Mouse (Mus musculus): ENCODE results near the gene Fn3k. TPM values are rescaled to one million over a fixed set of nuclear protein-coding genes. Genes with fewer than 3 reads are reported as not detected.

Gene Fn3k
- 0.36 and 0.45 TPM in 2 replicates for total RNA-seq (2015)
- total RNA-seq (2017) = 0.18 and 1.1 TPM in 2 replicates

DNA sequence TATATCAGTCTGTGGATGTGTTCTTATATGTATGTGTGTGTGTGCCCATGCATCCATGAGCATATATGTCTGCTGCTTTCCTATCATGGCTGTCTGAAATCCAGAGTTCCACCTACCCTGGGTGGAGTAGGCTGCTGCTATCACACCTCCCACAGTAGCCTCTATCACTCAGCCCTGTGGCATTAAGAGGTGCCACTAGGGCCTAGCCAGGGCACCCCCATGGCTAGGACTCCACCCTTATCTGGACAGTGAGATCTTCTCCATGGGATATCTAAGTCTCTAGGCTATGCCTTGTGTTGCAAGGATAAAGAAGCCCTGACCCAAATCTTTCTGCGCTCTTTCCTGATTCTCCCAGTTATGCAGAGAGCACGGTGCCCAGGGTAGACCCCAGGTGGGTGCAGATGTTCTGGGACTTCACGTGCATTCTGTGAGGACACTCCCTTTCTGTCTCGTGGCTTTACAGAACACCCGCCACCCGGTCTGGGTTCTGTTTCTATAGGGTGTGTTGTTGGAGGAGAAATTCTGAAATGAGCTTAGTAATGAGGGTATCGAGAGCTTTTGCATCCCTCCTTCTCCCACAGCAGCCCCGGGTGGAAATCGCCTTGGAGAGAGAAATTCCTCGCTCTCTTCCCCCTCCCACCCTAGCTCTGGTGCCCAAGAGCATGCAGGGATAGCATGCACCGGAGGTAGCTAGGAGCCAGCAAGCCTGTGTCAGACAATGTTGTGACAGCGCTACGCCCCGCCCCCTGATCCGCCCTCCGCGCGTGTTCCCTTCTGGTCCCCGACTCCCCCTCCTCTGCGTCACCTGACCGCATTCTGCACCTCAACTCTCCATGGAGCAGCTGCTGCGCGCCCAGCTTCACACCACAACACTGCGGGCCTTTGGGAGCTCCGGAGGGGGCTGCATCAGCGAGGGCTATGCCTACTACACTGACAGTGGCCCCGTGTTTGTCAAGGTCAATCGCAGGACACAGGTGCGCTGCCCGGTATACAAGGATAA lies at the start of gene Fn3k:
Gene Fn3k, plus strand, starts transcription at position 758 of the 1,000 bp plus-strand sequence.
- peak; percentile 94 for ATAC-seq (ENCODE audit: poor library complexity, severe bottlenecking)

DNA sequence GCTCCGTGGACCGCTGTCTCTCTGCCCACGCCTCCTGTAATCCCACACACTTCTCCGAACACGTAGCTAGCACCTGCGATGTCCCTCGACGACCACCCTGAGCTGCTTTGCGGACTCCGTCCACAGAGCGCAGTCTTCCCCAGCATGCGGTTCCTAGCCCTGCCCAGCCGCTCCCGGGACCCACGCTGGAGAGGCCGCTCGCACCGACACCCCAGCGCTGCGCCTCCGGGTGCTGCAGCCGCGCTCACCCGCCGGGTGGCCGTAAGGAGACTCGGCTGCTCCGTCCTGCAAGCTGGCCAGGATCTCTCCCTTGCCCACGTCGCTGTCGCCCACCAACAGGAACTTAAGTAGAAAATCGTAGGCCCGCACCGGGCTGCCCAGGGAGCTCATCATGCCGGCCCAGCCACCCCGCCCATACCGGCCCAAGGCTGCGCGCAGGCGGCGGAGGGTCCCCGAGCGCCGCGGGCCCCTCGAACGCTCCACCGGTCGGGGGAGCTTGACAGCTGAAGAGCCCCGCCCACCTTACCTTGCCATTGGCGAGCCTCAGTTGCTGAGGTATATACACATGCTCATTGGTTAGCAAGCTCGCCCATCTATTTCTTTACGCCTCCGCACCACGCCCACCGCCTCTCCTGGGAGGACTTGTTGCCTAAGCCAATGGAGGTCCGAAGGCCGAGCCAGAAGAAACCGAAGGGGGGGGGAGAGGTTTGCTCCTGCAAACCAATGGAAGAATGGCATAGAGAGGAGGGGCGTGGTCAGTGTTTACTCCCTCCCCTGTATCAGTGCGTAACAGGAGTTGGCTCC lies 46.8 kb upstream of the Fn3k start, which contains the start of gene Rab40b:
Gene Rab40b, minus strand, starts transcription at position 502 of the 804 bp plus-strand sequence.
- peak; percentile 79 for ATAC-seq (ENCODE audit: poor library complexity, severe bottlenecking)

DNA sequence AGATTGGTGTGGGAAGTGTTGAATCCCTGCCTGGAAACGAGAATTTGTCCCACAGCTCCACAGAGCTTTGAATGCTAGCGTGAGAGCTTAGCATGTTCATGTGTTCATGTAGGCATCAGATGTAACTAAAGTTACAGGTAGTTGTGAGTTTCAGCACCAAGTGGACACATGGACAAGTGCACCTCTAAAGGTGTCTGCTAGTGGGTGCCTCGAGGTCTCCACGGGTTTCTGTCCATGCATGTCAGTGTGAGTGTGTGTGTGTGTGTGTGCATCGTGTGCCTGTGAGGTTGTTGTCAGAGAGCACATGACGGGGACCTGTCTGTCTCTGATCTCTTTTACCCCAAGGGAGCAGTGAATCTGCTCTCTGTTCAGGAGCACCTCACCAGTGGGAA lies 46.2 kb upstream of the Fn3k start:
- ATAC-seq (ENCODE audit: poor library complexity, severe bottlenecking) = no peak

DNA sequence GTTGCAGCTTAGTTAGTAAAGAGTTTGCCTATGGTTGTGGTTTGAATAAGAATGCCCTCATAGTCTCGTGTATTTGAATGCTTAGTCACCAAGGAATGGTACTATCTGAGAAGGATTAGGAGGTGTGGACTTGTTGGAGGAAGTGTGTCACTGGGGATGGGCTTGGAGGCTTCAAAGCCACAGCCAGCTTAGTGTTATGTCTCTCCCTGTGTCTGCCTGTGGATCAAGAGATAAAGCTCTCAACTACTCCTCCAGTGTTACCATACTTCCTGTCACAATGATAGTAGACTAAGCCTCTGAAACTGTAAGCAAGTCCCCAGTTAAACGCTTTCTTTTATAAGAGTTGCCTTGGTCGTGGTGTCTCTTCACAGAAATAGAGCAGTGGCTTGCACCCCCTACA lies 43.9 kb upstream of the Fn3k start:
- no peak for ATAC-seq (ENCODE audit: poor library complexity, severe bottlenecking)

DNA sequence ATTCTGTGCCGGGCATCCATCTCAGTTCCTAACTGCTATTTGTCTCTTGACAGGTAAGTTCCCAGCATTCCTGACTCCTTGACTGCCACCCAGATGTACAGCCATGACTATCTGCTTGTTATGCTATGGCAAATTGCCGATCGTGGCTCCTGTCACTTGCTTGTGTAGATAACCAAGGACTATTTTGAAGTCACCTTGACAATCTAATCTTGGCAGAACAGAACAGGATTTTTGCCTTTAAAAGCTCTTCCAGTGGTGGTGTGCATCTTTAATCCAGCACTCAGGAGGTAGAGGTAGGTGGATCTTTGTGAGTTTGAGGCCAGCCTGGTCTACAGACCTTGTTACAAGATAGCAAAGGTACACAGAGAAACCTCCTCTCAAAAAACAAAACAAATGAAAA lies 42.3 kb upstream of the Fn3k start:
- ATAC-seq (ENCODE audit: poor library complexity, severe bottlenecking) = no peak

DNA sequence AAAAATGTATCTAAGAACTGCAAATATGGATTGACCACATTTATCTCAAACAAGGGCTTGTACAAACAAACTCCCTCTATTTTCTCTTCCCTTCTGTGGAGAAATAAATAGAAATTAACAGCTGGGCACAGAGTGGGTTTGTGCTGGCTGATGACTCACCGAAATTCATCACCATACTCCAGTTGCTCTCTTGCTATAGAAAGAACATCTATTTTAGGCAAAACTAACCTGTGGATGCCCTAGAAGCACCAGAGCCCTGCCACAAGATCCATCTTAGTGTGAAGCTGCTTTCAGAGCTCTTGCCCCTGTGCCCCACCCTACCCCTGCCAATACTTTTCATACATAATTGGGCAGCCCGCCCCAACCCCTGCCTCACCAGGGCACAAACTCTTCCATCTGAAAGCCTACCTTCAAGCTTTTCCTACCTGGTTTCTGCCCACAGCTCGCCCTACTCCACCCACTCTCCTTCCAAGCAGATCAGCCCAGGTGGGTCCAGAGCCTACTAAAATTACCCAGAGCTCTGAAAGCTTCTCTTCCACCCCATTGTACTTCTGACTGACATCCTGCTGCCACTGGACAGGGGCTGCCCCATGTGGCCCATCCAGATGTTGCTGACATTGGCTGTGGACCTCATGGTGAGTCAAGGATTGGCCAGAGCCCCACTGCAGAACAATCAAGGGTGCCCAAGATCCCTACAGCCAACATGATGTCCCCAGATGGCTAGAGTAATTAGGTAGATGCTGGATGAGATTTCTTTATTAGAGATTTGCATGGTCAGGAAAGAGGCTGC lies 27.2 kb upstream of the Fn3k start:
- no peak; the same call in 1 of the 2 replicates for ATAC-seq (ENCODE audit: poor library complexity, severe bottlenecking)

DNA sequence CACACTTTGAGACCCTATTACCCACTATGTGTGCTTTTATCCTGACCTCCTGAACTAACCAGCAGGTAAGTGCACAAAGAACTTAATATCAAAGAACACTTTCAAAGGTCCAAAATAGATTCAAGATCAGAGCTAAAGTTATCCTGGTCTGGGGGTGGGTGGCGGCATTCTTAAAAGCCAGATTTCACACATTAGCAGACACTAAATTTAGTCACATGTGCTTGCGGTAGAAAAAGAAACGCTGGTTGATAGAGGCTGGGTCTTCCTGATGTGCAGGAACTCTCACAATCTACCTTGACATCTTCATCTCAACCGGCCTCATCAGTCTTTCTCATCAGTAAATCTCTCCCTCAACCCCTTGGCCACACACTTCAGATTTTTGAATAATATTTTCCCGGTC lies 20.0 kb upstream of the Fn3k start:
- ATAC-seq (ENCODE audit: poor library complexity, severe bottlenecking) = no peak

DNA sequence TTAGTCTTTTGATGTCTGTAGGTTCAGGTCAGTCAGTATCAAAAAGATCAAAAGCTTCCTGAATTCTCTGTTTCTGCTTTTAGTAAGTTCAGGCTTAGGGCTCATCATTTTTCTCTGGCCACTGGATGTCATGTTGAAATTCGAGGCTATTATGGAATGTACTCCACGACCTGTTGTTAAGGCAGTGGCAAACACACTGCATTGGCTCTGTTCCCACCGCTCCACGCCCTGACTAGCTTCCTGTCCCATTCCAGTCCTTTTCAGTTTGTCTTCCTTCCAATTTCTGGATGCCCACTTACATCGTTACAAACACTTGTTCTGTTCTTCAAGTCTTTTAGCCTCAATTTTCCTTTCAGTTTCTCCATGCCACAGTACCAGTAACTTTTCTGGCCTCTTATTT lies 19.4 kb upstream of the Fn3k start:
- no peak for ATAC-seq (ENCODE audit: poor library complexity, severe bottlenecking)

DNA sequence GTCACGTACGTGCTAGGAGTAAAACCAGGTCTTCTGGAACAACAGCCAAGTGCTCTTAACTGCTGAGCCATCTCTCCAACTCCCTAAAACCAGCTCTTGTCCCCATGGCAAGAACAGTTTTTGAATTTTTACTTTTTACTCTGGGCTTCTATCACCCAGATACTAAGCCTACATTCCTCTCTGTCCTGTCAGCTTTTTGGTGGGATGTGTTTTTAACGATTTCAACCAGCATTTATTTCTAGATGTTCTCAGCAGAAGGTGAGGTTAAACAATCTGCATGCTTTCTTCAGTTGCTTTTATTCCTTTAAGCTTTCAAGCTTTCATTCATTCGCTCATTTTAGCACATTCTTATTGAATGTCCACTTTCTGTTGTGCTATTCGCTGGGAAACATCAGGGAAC lies 16.7 kb upstream of the Fn3k start:
- ATAC-seq (ENCODE audit: poor library complexity, severe bottlenecking) = no peak

DNA sequence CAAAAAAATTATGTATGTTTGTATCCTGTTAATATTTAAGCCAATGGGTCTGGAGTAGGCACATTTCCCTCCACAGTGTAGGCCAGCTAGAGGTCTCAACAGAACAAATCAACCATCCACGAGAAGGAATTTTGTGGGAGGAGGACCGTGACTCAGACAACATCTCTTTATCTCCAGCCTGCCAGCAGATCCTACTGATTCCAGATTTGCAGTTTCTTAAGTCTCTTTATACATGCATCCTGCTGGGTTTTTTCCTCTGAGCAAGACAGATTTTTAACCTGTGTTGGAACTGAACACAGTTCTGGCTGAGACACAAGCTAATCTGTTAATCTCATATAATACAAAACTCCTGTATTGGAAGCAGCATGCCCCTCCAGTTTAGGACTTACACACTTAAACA lies 15.8 kb upstream of the Fn3k start:
- no peak for ATAC-seq (ENCODE audit: poor library complexity, severe bottlenecking)

DNA sequence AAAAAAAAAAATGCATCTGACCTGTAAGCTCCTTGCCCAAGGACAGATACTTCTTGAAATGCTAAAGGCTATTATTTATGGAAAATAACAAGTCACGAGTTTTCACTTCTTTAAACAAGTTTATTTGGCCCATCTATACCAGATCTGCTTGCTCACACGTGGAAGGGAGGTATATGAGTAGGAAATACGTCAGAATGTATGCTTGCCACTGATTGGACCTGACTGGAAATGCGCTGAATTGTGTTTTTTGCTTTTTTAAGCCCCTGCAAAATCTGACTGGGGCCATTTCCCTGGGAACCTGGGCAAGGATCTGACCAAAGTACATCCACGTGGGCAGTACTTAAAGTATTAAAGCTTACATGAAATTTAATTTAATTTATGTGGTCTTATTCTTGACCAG lies 14.3 kb upstream of the Fn3k start:
- ATAC-seq (ENCODE audit: poor library complexity, severe bottlenecking) = no peak

DNA sequence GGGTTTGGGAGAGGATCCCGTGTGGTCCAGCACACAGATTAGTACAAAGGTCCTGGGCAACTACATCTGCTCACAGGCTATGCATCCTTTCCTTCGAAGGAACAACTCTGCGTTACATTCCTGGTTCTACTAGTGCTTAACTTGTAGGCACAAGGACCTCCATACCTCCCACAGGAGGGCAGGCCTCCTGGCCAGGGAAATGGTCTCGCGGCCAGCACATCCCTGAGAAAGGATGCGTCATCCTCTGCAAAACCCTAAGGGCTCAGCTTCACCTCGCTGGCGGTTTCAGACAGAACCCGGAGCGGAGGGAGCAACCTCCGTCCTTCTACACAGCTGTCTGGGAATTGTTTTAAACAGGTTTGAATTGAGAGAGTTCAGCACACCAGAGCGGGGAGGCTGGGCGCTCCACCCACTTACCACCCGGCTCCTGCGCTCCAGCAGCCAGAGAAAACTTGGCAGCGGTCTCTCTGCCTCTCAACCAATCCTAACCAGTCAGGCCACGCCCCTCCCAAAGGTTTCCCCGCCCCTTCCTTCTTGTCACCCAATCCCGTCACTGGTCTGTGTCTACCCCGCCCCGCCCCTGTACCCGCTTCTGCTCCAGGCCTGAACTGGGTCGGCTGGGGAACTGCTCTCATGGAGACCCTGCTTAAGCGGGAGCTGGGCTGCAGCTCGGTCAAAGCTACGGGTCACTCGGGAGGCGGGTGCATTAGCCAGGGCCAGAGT lies 13.7 kb upstream of the Fn3k start, which contains the start of gene Fn3krp:
Gene Fn3krp, plus strand, starts transcription at position 572 of the 723 bp plus-strand sequence.
- peak; percentile 96 for ATAC-seq (ENCODE audit: poor library complexity, severe bottlenecking)

DNA sequence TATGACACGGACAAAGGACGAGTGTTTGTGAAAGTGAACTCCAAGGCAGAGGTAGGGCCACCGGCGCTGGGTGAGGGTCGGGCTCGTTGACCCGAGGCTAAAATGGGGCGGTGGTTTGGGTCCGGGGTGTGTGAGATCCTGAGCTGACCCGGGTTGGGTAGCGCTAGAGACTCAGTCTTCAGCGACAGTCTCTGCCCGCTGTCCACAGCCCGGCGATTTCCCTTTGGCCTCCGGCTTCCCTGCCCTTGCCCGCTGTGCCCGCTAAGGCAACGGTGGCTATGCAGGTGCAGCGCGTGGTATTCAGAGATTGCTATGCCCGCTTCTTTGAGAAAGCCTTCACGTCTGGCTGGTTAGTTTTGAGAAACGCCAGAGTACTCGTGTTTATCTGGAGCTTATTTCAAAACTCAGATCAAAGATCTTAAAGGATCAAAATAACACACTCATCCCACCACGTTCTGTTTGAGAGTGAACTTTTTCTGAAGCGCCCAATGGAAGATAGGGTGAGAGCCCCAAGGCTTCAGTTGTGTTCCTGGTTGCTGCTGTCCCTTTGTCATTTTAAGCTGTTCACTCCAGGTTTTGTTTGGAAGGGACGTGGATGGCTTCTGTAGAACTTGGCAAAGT lies 13.1 kb upstream of the Fn3k start:
- ATAC-seq (ENCODE audit: poor library complexity, severe bottlenecking) = peak; percentile 64

DNA sequence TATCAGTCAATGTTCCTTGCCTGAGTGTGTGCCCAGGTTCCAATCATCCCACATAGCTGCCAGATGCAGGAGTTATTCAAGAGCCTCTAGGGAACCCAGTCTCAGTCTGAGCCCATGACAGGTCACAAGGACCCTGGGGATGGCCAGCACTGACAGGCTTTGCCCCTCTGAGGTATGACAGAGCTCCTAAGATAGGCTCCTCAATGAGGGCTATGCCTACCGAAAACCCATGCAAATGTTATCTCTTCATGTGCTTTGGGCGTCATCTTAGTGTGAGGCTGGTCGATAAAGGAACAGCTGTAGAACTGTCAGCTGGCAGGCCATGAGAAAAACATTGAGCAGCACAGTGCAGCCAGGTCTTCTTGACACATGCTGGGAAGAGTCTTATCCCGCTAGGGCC lies 1.3 kb upstream of the Fn3k start:
- no peak for ATAC-seq (ENCODE audit: poor library complexity, severe bottlenecking)

DNA sequence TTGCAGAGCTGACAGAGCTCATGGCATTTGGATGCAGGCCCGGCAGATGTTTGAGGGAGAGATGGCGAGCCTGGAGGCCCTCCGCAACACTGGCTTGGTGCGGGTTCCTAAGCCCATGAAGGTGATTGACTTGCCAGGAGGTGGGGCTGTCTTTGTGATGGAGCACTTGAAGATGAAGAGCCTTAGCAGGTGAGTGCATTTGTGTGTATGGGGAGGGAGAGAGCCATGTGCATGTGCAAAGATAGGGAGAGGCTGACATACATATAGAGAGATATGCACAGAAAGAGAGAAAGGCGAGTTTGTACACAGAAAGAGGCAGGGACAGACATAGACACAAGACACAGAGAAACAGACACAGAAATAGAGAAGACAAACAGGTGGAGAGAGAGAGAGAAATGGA lies 2.5 kb downstream of the Fn3k start:
- ATAC-seq (ENCODE audit: poor library complexity, severe bottlenecking) = no peak

DNA sequence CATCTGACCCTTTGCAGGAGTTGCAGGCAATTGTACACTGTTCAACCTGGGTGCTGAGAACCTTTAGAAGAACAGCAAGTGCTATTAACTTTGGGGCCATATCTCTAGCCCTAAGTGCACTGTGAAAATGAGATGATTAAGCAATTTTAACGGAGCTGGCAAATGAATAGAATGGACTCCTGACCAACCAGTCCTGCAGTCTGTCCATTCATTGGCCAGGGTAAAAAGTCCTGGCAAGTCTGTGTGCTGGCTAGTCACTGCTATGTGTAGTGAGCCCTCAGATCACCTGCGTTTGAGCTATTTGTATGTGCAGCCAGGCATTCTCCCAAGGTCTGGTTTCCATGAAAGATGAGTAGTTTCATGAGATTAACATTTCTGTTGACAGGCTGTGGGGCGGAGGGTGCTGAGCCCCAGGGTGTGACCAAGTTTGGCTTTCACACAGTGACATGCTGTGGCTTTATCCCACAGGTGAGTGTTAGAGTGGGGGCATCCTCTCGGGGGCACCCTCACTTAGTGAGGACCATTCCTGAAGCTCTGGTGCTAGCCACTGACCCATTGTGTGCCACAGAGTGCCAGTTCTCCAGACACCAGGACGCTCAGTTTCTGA lies 5.1 kb downstream of the Fn3k start:
- ATAC-seq (ENCODE audit: poor library complexity, severe bottlenecking) = no peak

DNA sequence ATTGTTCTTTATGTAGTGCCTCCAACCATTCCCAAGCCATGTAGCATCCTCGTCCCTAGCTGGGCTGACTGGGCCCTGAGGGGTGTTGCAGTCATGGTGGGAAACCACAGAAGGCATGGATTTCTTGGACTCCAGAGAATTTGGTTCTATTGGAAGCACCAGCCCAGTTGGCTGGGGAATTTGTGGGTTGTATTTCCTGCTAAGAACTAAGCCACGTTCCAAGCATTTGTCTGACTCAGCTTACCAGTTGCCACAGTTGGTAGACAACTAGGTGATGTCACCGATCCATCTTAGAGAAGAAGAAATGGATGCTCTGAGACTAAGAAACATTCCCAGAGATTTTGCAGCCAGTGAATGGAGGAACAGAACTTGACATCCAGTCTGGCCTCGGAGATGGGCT lies 6.9 kb downstream of the Fn3k start:
- no peak for ATAC-seq (ENCODE audit: poor library complexity, severe bottlenecking)

DNA sequence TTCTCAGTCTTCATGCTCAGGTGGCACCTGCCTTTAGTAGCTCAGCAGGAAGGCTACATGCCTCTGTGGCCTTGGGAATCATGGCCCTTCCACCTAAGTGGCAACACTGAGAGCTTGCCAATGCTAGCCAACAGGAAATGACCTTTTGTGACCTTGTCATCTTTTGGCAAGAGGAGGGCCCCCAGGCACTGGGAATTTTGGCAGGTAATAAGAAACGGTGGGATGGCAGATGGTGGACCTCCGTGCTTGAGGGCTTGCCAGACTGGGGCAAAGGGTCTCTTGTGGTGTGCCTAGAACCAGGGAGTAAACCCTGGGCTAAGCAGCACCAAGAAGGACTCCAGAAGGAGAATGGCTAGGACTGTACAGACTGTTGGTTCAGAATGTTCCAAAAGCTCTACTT lies 7.4 kb downstream of the Fn3k start:
- ATAC-seq (ENCODE audit: poor library complexity, severe bottlenecking) = no peak

DNA sequence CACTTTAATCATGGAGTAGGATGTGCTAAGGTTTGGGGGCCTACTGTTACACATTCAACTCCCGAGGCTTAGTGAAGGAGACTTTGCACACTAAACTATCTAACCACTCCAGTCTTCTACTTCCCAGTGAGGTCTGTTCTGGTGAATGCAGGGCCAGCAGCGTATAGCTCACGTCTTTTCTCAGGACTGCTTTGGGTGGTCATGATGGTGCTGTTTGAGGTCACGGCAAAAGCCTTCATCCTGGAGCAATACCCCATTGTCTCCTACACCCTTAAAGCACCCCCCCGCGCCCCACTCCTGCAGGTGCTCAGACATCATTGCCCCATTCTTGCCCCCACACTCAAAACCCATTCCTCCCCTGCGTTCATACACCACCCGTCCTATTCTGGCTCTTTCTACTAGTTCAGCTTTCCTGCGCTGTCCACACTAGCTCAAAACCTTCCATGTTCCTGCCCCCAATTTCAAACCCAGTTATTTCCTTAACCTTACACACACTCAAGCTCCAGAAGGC lies 16.6 kb downstream of the Fn3k start:
- ATAC-seq (ENCODE audit: poor library complexity, severe bottlenecking) = no peak

Data from megakaryocyte, adult 5-6 weeks (primary cell).